Mouse (Mus musculus): ENCODE measurements around the gene Flrt2.
A peak's percentile ranks its signal among the peaks of the same experiment; 100 is the strongest.

Gene Flrt2

GRCm38 (mm10) chr12:95691961-95692767 is at the start of gene Flrt2:
Gene Flrt2, plus strand, starts transcription at chr12:95692226.
- DNase-seq = peak; percentile 53 to 62

GRCm38 (mm10) chr12:95642226-95642625 is 49.8 kb upstream of the Flrt2 start:
- DNase-seq = no peak

- peak in 1 of 2 experiments; percentile 41 for DNase-seq
Measured at GRCm38 (mm10) chr12:95647179-95647578, 44.8 kb upstream of the Flrt2 start.

GRCm38 (mm10) chr12:95652172-95653156 is 39.6 kb upstream of the Flrt2 start:
- DNase-seq = no peak

- DNase-seq = no peak
Measured at GRCm38 (mm10) chr12:95656594-95656993, 35.4 kb upstream of the Flrt2 start.

- no peak for DNase-seq
Measured at GRCm38 (mm10) chr12:95667296-95667695, 24.7 kb upstream of the Flrt2 start.

GRCm38 (mm10) chr12:95675711-95676110 is 16.3 kb upstream of the Flrt2 start:
- no peak for DNase-seq

- peak in 1 of 2 experiments; percentile 21 for DNase-seq
Measured at GRCm38 (mm10) chr12:95690819-95691218, 1.2 kb upstream of the Flrt2 start.

- DNase-seq = no peak
Measured at GRCm38 (mm10) chr12:95692948-95693650, 1.1 kb downstream of the Flrt2 start.

- peak; percentile 61 to 74 for DNase-seq
Measured at GRCm38 (mm10) chr12:95693651-95694471, 1.8 kb downstream of the Flrt2 start.

GRCm38 (mm10) chr12:95694507-95694906 is 2.5 kb downstream of the Flrt2 start:
- DNase-seq = no peak

GRCm38 (mm10) chr12:95694991-95695833 is 3.2 kb downstream of the Flrt2 start:
- peak; percentile 64 to 80 for DNase-seq

GRCm38 (mm10) chr12:95695834-95696521 is 4.0 kb downstream of the Flrt2 start:
- no peak for DNase-seq

- DNase-seq = no peak
Measured at GRCm38 (mm10) chr12:95696522-95697025, 4.5 kb downstream of the Flrt2 start.

GRCm38 (mm10) chr12:95698556-95698955 is 6.5 kb downstream of the Flrt2 start:
- DNase-seq = no peak

GRCm38 (mm10) chr12:95700746-95701145 is 8.7 kb downstream of the Flrt2 start:
- DNase-seq = no peak

- DNase-seq = no peak
Measured at GRCm38 (mm10) chr12:95701580-95701979, 9.6 kb downstream of the Flrt2 start.

GRCm38 (mm10) chr12:95705006-95705405 is 13.0 kb downstream of the Flrt2 start:
- DNase-seq = no peak

GRCm38 (mm10) chr12:95723265-95723664 is 31.2 kb downstream of the Flrt2 start:
- DNase-seq = peak in 1 of 2 experiments; percentile 7

GRCm38 (mm10) chr12:95734075-95734474 is 42.0 kb downstream of the Flrt2 start:
- DNase-seq = no peak

All from kidney, postnatal 25 days (tissue).